Comparison of ENCODE assay signal across 11 mouse cellular contexts in the genomic region with DNA sequence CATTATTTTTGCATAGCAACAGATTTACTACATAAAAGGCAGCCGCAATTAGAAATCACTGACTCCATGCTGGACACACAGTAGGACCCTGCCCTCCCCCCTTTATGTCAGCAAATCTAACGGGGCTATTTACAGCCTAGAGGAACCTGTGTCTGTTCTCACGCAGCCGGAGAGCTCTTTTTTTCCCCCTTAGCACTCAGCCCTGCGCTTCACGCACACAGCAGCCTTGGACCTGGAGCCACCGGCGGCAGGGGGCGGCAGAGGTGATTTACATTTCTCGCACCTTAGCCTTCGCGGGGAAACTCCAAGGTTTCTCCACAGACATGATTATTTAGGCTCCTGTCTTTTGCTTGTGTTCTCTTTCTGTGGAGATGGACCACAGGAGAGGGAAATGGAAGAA. TPM values are rescaled to one million over a fixed set of nuclear protein-coding genes. Genes with fewer than 3 reads are reported as not detected.
DNase-seq lines count a peak whose midpoint lies in the region; ATAC-seq lines count a peak whose summit lies in the region.
"Had no signal": no experiment of that assay in that cellular context is flagged by ENCODE, and none has a peak within 500 bp of the region (broad histone marks: within the 10 kb centered on the region; RNA-seq: fewer than 3 reads in every experiment).

No protein-coding gene starts in this region.

- WGBS in heart, embryonic 13.5 days: 14% methylated on average over 12 of the region's 12 CpGs
- 11% methylated on average over 12 of the region's 12 CpGs for WGBS in embryonic facial prominence, embryonic 10.5 days
- 19% methylated on average over 12 of the region's 12 CpGs for WGBS in intestine, embryonic 15.5 days
- WGBS in midbrain, embryonic 15.5 days: 20% methylated on average over 12 of the region's 12 CpGs

- no peak overlapping the region for H3K9ac ChIP-seq in heart, embryonic 13.5 days
- no peak overlapping the region for H3K9ac ChIP-seq in intestine, embryonic 15.5 days
- peak overlapping the region; percentile 22; the same call in 1 of the 2 replicates for H3K9ac ChIP-seq in midbrain, embryonic 15.5 days

- no peaks in the 10 kb centered on the region for H3K9me3 ChIP-seq in heart, embryonic 13.5 days
- H3K9me3 ChIP-seq in embryonic facial prominence, embryonic 10.5 days: no peaks in the 10 kb centered on the region
- H3K9me3 ChIP-seq in intestine, embryonic 15.5 days: no peaks in the 10 kb centered on the region
- no peaks in the 10 kb centered on the region for H3K9me3 ChIP-seq in midbrain, embryonic 15.5 days

- DNase-seq in heart, postnatal 10 days: no peak
- DNase-seq in embryonic facial prominence, embryonic 10.5 days (ENCODE audit: low spot score): peak; percentile 45
- no peak for DNase-seq in cerebellum, adult 9-11 months
- no peak for DNase-seq in layer of hippocampus, postnatal 14 days (ENCODE audit: low spot score in 2 of 2)
- no peak for DNase-seq in kidney, adult 8-10 months
- DNase-seq: heart, adult 18-20 months had no signal

- peak overlapping the region; percentile 43 for H3K4me3 ChIP-seq in heart, embryonic 13.5 days
- peak overlapping the region; percentile 53 for H3K4me3 ChIP-seq in embryonic facial prominence, embryonic 10.5 days
- H3K4me3 ChIP-seq in intestine, embryonic 15.5 days (replicated peaks): peak overlapping the region; percentile 23
- H3K4me3 ChIP-seq in midbrain, embryonic 15.5 days: peak overlapping the region; percentile 38
- H3K4me3 ChIP-seq: myocyte had no signal

- no peaks in the 10 kb centered on the region for H3K4me1 ChIP-seq in heart, embryonic 13.5 days
- H3K4me1 ChIP-seq in embryonic facial prominence, embryonic 10.5 days: 0 out of 2 replicates have a peak, but pooled peaks cover 3% of the 10 kb centered on the region
- no peaks in the 10 kb centered on the region for H3K4me1 ChIP-seq in intestine, embryonic 15.5 days (replicated peaks)
- peaks cover 12% of the 10 kb centered on the region; the same call in 1 of the 2 replicates for H3K4me1 ChIP-seq in midbrain, embryonic 15.5 days

- no peak for ATAC-seq in heart, embryonic 13.5 days (ENCODE audit: extremely low read depth, insufficient number of reproducible peaks, low FRiP score, low TSS enrichment)
- ATAC-seq in intestine, embryonic 15.5 days: peak; percentile 28; the same call in 1 of the 2 replicates
- ATAC-seq in midbrain, embryonic 15.5 days (replicated peaks): peak; percentile 75

- no peak overlapping the region for H3K27ac ChIP-seq in heart, embryonic 13.5 days (replicated peaks)
- no peak overlapping the region for H3K27ac ChIP-seq in embryonic facial prominence, embryonic 10.5 days (replicated peaks)
- no peak overlapping the region for H3K27ac ChIP-seq in intestine, embryonic 15.5 days
- no peak overlapping the region for H3K27ac ChIP-seq in midbrain, embryonic 15.5 days

- no peaks in the 10 kb centered on the region for H3K36me3 ChIP-seq in heart, embryonic 13.5 days
- H3K36me3 ChIP-seq in embryonic facial prominence, embryonic 10.5 days (replicated peaks): no peaks in the 10 kb centered on the region
- no peaks in the 10 kb centered on the region for H3K36me3 ChIP-seq in intestine, embryonic 15.5 days
- H3K36me3 ChIP-seq in midbrain, embryonic 15.5 days (replicated peaks): no peaks in the 10 kb centered on the region

- H3K4me2 ChIP-seq in heart, embryonic 13.5 days: peak overlapping the region; percentile 70
- peak overlapping the region; percentile 65 for H3K4me2 ChIP-seq in intestine, embryonic 15.5 days (replicated peaks)
- H3K4me2 ChIP-seq in midbrain, embryonic 15.5 days: peak overlapping the region; percentile 63

- intact Hi-C loops in heart, postnatal 10 days (cut with DNase I): no loop called here

- H3K27me3 ChIP-seq in heart, embryonic 13.5 days (replicated peaks): peaks cover 57% of the 10 kb centered on the region
- peaks cover 63% of the 10 kb centered on the region for H3K27me3 ChIP-seq in embryonic facial prominence, embryonic 10.5 days (replicated peaks; ENCODE audit: low read depth, poor library complexity, severe bottlenecking)
- H3K27me3 ChIP-seq in intestine, embryonic 15.5 days (replicated peaks): 0 out of 2 replicates have a peak, but pooled peaks cover 2% of the 10 kb centered on the region
- H3K27me3 ChIP-seq in midbrain, embryonic 15.5 days (replicated peaks): no peaks in the 10 kb centered on the region

RNA-seq across cellular contexts. Expression of a gene that starts 17.1 kb away (rescaled TPM):
- 0.55 and 1.6 TPM in 2 replicates for polyA plus RNA-seq in heart, embryonic 13.5 days (2015; fragmentation: Nextera tagmentation; extraction: Ambion mirVana)
- 1 to 10 TPM in 1 of 2 experiments, under 1 TPM in 1; 0.79 to 1.9 TPM for total RNA-seq in heart, postnatal 10 days (2021)
- 1.2 and 1.6 TPM in 2 replicates for polyA plus RNA-seq in embryonic facial prominence, embryonic 10.5 days (2016; fragmentation: Nextera tagmentation; extraction: Ambion mirVana)
- 1.5 and 2.3 TPM in 2 replicates for polyA plus RNA-seq in intestine, embryonic 15.5 days (2015; fragmentation: Nextera tagmentation; extraction: Ambion mirVana)
- 2.9 and 3.5 TPM in 2 replicates for polyA plus RNA-seq in midbrain, embryonic 15.5 days (2015; fragmentation: Nextera tagmentation; extraction: Ambion mirVana)
- total RNA-seq in layer of hippocampus, postnatal 14 days (2021): 1 to 10 TPM; 2.7 to 3.0 TPM
- polyA plus RNA-seq: C2C12 had no signal
